Mouse (Mus musculus): ENCODE data around the gene Rmdn3.

DNA sequence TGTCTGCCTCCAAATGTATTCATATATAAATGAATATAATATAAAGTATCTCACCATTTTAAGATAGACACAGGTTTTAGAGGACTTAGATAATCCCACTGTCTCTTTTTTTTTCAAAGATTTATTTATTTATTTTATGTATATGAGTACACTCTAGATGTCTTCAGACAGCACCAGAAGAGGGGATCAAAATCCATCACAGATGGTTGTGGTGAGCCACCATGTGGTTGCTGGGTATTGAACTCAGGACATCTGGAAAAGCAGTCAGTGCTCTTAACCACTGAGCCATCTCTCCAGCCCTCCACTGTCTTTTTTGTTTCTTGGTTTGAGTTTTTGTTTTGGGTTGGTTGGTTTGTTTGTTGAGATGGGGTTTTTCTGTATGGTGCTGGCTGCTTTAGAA, 1.0 kb upstream of the Rmdn3 start:
- TF ChIP-seq CTCF (IDR thresholded peaks at IDR 0.05; ENCODE audit: low read depth) (no peak), EP300 (IDR thresholded peaks at IDR 0.05; ENCODE audit: low read depth) (no peak)

Measured in liver, postnatal 0 days (tissue).